ENCODE assay signal across 9 mouse cellular contexts in genomic region chr11:102900763-102901162, GRCm38 (mm10). TPM values are rescaled to one million over a fixed set of nuclear protein-coding genes. Genes with fewer than 3 reads are reported as not detected.
DNase-seq lines count a peak whose midpoint lies in the region; ATAC-seq and TF ChIP-seq lines count a peak whose summit lies in the region.
"Had no signal": no experiment of that assay in that cellular context is flagged by ENCODE, and none has a peak within 500 bp of the region (broad histone marks: within the 10 kb centered on the region; RNA-seq: fewer than 3 reads in every experiment).

Gfap (minus strand) TSS chr11:102900912.

- no peak within 1 kb of the TSS for H3K27ac ChIP-seq in bone marrow, adult 2 months (ENCODE audit: control insufficient read depth, insufficient read depth, low read depth, low read length, poor library complexity)
- no peak within 1 kb of the TSS for H3K27ac ChIP-seq in embryonic fibroblast, embryonic 13.5 days (ENCODE audit: insufficient read depth, low read length)
- H3K27ac ChIP-seq in heart, embryonic 14.5 days (replicated peaks in 1 of 2; ENCODE audit: control insufficient read depth in 1 of 2, insufficient read depth in 1 of 2, low read depth in 2 of 2, low read length in 2 of 2), result no peak within 1 kb of the TSS
- no peak within 1 kb of the TSS for H3K27ac ChIP-seq in olfactory bulb, adult 2 months (ENCODE audit: insufficient read depth, low read depth, low read length)

- no peaks in the 10 kb centered on the region for H3K9me3 ChIP-seq in heart, embryonic 14.5 days (ENCODE audit: control insufficient read depth, low read length)

- TF ChIP-seq POLR2A in bone marrow, adult 2 months (IDR thresholded peaks at IDR 0.05; ENCODE audit: borderline replicate concordance, control insufficient read depth, low read depth, low read length), result no peak
- TF ChIP-seq POLR2A in embryonic fibroblast, embryonic 13.5 days (IDR thresholded peaks at IDR 0.05; ENCODE audit: low read depth, low read length), result no peak
- TF ChIP-seq POLR2A in olfactory bulb, adult 2 months (IDR thresholded peaks at IDR 0.05; ENCODE audit: insufficient read depth, low read depth, low read length), result no peak

- H3K4me2 ChIP-seq in heart, embryonic 14.5 days (ENCODE audit: low read length), result 0 out of 2 replicates have a peak within 1 kb of the TSS, but pooled peaks have one; percentile 16

- peak; percentile 48; the same call in 1 of the 2 replicates for ATAC-seq in heart, embryonic 14.5 days (ENCODE audit: insufficient number of reproducible peaks, insufficient read depth, low FRiP score, low read depth)

- no peak within 1 kb of the TSS for H3K4me3 ChIP-seq in bone marrow, adult 2 months (replicated peaks; ENCODE audit: control insufficient read depth, low read depth, low read length)
- H3K4me3 ChIP-seq in embryonic fibroblast, embryonic 13.5 days (ENCODE audit: insufficient read depth, low read length), result no peak within 1 kb of the TSS
- H3K4me3 ChIP-seq in heart, embryonic 14.5 days (ENCODE audit: control insufficient read depth in 1 of 2, insufficient read depth in 1 of 2, low read depth in 1 of 2, low read length in 2 of 2), result no peak within 1 kb of the TSS
- H3K4me3 ChIP-seq in olfactory bulb, adult 2 months (ENCODE audit: insufficient read depth, low read depth, low read length), result no peak within 1 kb of the TSS
- H3K4me3 ChIP-seq: erythroblast, embryonic 14.5 days had no signal

- H3K4me1 ChIP-seq in bone marrow, adult 2 months (ENCODE audit: control insufficient read depth, insufficient read depth, low read length), result no peaks in the 10 kb centered on the region; the same call in 1 of the 2 replicates
- H3K4me1 ChIP-seq in embryonic fibroblast, embryonic 13.5 days (ENCODE audit: control insufficient read depth, insufficient read depth, low read length), result no peaks in the 10 kb centered on the region
- no peaks in the 10 kb centered on the region; a peak in 1 of 4 replicates for H3K4me1 ChIP-seq in heart, embryonic 14.5 days (ENCODE audit: control insufficient read depth in 2 of 2, insufficient read depth in 2 of 2, low read length in 2 of 2)
- no peaks in the 10 kb centered on the region; the same call in 1 of the 2 replicates for H3K4me1 ChIP-seq in olfactory bulb, adult 2 months (ENCODE audit: control insufficient read depth, insufficient read depth, low read length)

- WGBS in bone marrow, adult 2 months, result 10% methylated on average over 7 of the region's 7 CpGs
- 10% methylated on average over 7 of the region's 7 CpGs for WGBS in heart, embryonic 14.5 days
- WGBS in olfactory bulb, adult 2 months, result 10% methylated on average over 7 of the region's 7 CpGs

- H3K27me3 ChIP-seq in heart, embryonic 14.5 days (ENCODE audit: control insufficient read depth, insufficient read depth, low read length), result peaks cover 21% of the 10 kb centered on the region

- no peak within 1 kb of the TSS for H3K9ac ChIP-seq in heart, embryonic 14.5 days (ENCODE audit: low read length)

- DNase-seq in CD4-positive helper T cell, adult 2 months (ENCODE audit: low read depth, low spot score), result peak; percentile 59
- DNase-seq in kidney, postnatal 10 days, result peak; percentile 91
- DNase-seq in lung, adult 18-20 months, result peak; percentile 69 to 70
- peak; percentile 51 for DNase-seq in testis, postnatal 14 days (ENCODE audit: low spot score)

- peaks cover 8% of the 10 kb centered on the region for H3K36me3 ChIP-seq in heart, embryonic 14.5 days (ENCODE audit: control insufficient read depth, insufficient read depth, low read length)

- peak; percentile 89 for TF ChIP-seq CTCF in bone marrow, adult 2 months (IDR thresholded peaks at IDR 0.05; ENCODE audit: control insufficient read depth, insufficient read depth, low read length)
- TF ChIP-seq CTCF in embryonic fibroblast, embryonic 13.5 days (IDR thresholded peaks at IDR 0.05; ENCODE audit: borderline replicate concordance, insufficient read depth, low read length), result peak; percentile 87
- peak; percentile 67; the same call in 1 of the 2 replicates for TF ChIP-seq CTCF in olfactory bulb, adult 2 months (IDR thresholded peaks at IDR 0.05; ENCODE audit: insufficient read depth, low read depth, low read length)

RNA-seq across cellular contexts. Expression of gene Gfap, which starts in this region (rescaled TPM):
- 8.1 and 11.4 TPM in 2 replicates for polyA plus RNA-seq in bone marrow, adult 2 months (2011; ENCODE audit: insufficient read depth, insufficient read length, low replicate concordance, missing spikeins)
- 1.4 TPM in 1 of 2 replicates, not detected in the other for polyA plus RNA-seq in embryonic fibroblast, embryonic 13.5 days (2011; ENCODE audit: insufficient read length, low read depth, missing spikeins)
- 0.15 TPM in 1 of 2 replicates, not detected in the other for polyA plus RNA-seq in heart, embryonic 14.5 days (2014; fragmentation: Nextera tagmentation; extraction: Ambion mirVana)
- polyA plus RNA-seq in olfactory bulb, adult 2 months (2012; ENCODE audit: insufficient read depth, insufficient read length, low replicate concordance, missing spikeins), result not detected in 2 replicates

Comparison
In these comparisons a context has a peak if more than half of its experiments do, and no peak if none do; other contexts are left out.
1. Peak in ATAC-seq and H3K4me2 ChIP-seq in heart, embryonic 14.5 days; RNA of the gene not detected or under 1 TPM.